Comparison of ENCODE assay signal across 8 mouse cellular contexts in genomic region chr8:4259125-4259804, GRCm38 (mm10). TPM values are rescaled to one million over a fixed set of nuclear protein-coding genes. Genes with fewer than 3 reads are reported as not detected.
DNase-seq lines count a peak whose midpoint lies in the region; ATAC-seq and TF ChIP-seq lines count a peak whose summit lies in the region.

TSS of gene Ctxn1 (minus strand) at chr8:4259274.

- H3K4me1 ChIP-seq in ES-Bruce4 (ENCODE audit: control insufficient read depth, insufficient read depth, low read length) = peaks cover 1% of the 10 kb centered on the region
- peaks cover 28% of the 10 kb centered on the region for H3K4me1 ChIP-seq in forebrain, embryonic 13.5 days
- H3K4me1 ChIP-seq in heart, postnatal 0 days (ENCODE audit: control insufficient read depth, insufficient read depth) = peaks cover 5% of the 10 kb centered on the region
- H3K4me1 ChIP-seq in liver, postnatal 0 days (ENCODE audit: insufficient read depth) = peaks cover 16% of the 10 kb centered on the region
- peaks cover 26% of the 10 kb centered on the region for H3K4me1 ChIP-seq in neural tube, embryonic 14.5 days (ENCODE audit: control insufficient read depth, insufficient read depth, low read length)

- H3K9ac ChIP-seq in ES-Bruce4 (ENCODE audit: low read depth, poor library complexity, severe bottlenecking) = peak within 1 kb of the TSS; percentile 51
- H3K9ac ChIP-seq in forebrain, embryonic 13.5 days = peak within 1 kb of the TSS; percentile 96
- peak within 1 kb of the TSS; percentile 62 for H3K9ac ChIP-seq in heart, postnatal 0 days (replicated peaks; ENCODE audit: low read depth, low read length)
- peak within 1 kb of the TSS; percentile 62 for H3K9ac ChIP-seq in liver, postnatal 0 days (replicated peaks)
- peak within 1 kb of the TSS; percentile 97 for H3K9ac ChIP-seq in neural tube, embryonic 14.5 days (replicated peaks; ENCODE audit: low read depth, low read length)

- no peaks in the 10 kb centered on the region for H3K9me3 ChIP-seq in ES-Bruce4 (replicated peaks; ENCODE audit: control insufficient read depth, insufficient read depth, low read length, poor library complexity, severe bottlenecking)
- no peaks in the 10 kb centered on the region for H3K9me3 ChIP-seq in forebrain, embryonic 13.5 days (replicated peaks)
- no peaks in the 10 kb centered on the region for H3K9me3 ChIP-seq in heart, postnatal 0 days (replicated peaks; ENCODE audit: control insufficient read depth, low read length)
- H3K9me3 ChIP-seq in liver, postnatal 0 days (ENCODE audit: low read length) = no peaks in the 10 kb centered on the region
- no peaks in the 10 kb centered on the region for H3K9me3 ChIP-seq in neural tube, embryonic 14.5 days (ENCODE audit: control insufficient read depth, low read length)

- DNase-seq in c-Kit-positive CD71-positive TER-119-positive erythroid progenitor cells, embryonic 14.5 days (ENCODE audit: low spot score) = peak; percentile 91
- DNase-seq in heart, postnatal 0 days (ENCODE audit: low spot score) = peak; percentile 84
- DNase-seq in kidney, postnatal 4 days = peak; percentile 98
- DNase-seq in liver, postnatal 0 days = peak; percentile 97
- DNase-seq in testis, postnatal 10 days (ENCODE audit: low spot score) = peak; percentile 99

- 6% methylated on average over 33 of the region's 33 CpGs for WGBS in forebrain, embryonic 13.5 days
- 5% methylated on average over 32 of the region's 33 CpGs for WGBS in heart, postnatal 0 days
- WGBS in liver, postnatal 0 days (ENCODE audit: insufficient replicate concordance) = 10% methylated on average over 29 of the region's 33 CpGs
- WGBS in neural tube, embryonic 14.5 days = 7% methylated on average over 27 of the region's 33 CpGs

- peak within 1 kb of the TSS; percentile 70 for H3K4me3 ChIP-seq in ES-Bruce4 (ENCODE audit: low read depth, low read length)
- H3K4me3 ChIP-seq in forebrain, embryonic 13.5 days = peak within 1 kb of the TSS; percentile 90
- peak within 1 kb of the TSS; percentile 66 for H3K4me3 ChIP-seq in heart, postnatal 0 days (ENCODE audit: low read depth, low read length)
- peak within 1 kb of the TSS; percentile 61 for H3K4me3 ChIP-seq in liver, postnatal 0 days (ENCODE audit: low read depth, low read length)
- peak within 1 kb of the TSS; percentile 87 for H3K4me3 ChIP-seq in neural tube, embryonic 14.5 days (ENCODE audit: low read depth, low read length)

- peak within 1 kb of the TSS; percentile 79 for H3K27ac ChIP-seq in ES-Bruce4 (ENCODE audit: insufficient read depth, low read length)
- H3K27ac ChIP-seq in forebrain, embryonic 13.5 days = peak within 1 kb of the TSS; percentile 97
- H3K27ac ChIP-seq in heart, postnatal 0 days (ENCODE audit: low read depth) = no peak within 1 kb of the TSS
- H3K27ac ChIP-seq in liver, postnatal 0 days (ENCODE audit: low read depth) = peak within 1 kb of the TSS; percentile 48; the same call in 1 of the 2 replicates
- H3K27ac ChIP-seq in neural tube, embryonic 14.5 days (ENCODE audit: low read depth, low read length) = peak within 1 kb of the TSS; percentile 94

- no peak for TF ChIP-seq CTCF in ES-Bruce4 (IDR thresholded peaks at IDR 0.05; ENCODE audit: low read depth, low read length)
- no peak for TF ChIP-seq CTCF in heart, postnatal 0 days (IDR thresholded peaks at IDR 0.05; ENCODE audit: low read depth)
- no peak for TF ChIP-seq CTCF in liver, postnatal 0 days (IDR thresholded peaks at IDR 0.05; ENCODE audit: low read depth)

- TF ChIP-seq POLR2A in ES-Bruce4 (IDR thresholded peaks at IDR 0.05; ENCODE audit: insufficient read depth, low read length) = no peak

- TF ChIP-seq EP300 in ES-Bruce4 (IDR thresholded peaks at IDR 0.05; ENCODE audit: insufficient read depth, low read depth, low read length) = no peak
- no peak for TF ChIP-seq EP300 in heart, postnatal 0 days (IDR thresholded peaks at IDR 0.05; ENCODE audit: low read depth)
- TF ChIP-seq EP300 in liver, postnatal 0 days (IDR thresholded peaks at IDR 0.05; ENCODE audit: low read depth) = no peak

- peaks cover 50% of the 10 kb centered on the region for H3K36me3 ChIP-seq in ES-Bruce4 (ENCODE audit: control insufficient read depth, insufficient read depth, low read length, poor library complexity, severe bottlenecking)
- peaks cover 77% of the 10 kb centered on the region for H3K36me3 ChIP-seq in forebrain, embryonic 13.5 days (ENCODE audit: poor library complexity, severe bottlenecking)
- H3K36me3 ChIP-seq in heart, postnatal 0 days (replicated peaks; ENCODE audit: control insufficient read depth, insufficient read depth, low read length) = peaks cover 67% of the 10 kb centered on the region
- H3K36me3 ChIP-seq in liver, postnatal 0 days (replicated peaks; ENCODE audit: insufficient read depth, low read length) = peaks cover 39% of the 10 kb centered on the region
- H3K36me3 ChIP-seq in neural tube, embryonic 14.5 days (ENCODE audit: control insufficient read depth, insufficient read depth, low read length) = peaks cover 27% of the 10 kb centered on the region

- peak within 1 kb of the TSS; percentile 75 for H3K4me2 ChIP-seq in forebrain, embryonic 13.5 days
- H3K4me2 ChIP-seq in heart, postnatal 0 days (ENCODE audit: low read depth, low read length) = peak within 1 kb of the TSS; percentile 97
- H3K4me2 ChIP-seq in liver, postnatal 0 days (ENCODE audit: low read depth, low read length) = peak within 1 kb of the TSS; percentile 100
- peak within 1 kb of the TSS; percentile 65 for H3K4me2 ChIP-seq in neural tube, embryonic 14.5 days (ENCODE audit: low read depth, low read length)

- ATAC-seq in forebrain, embryonic 13.5 days = peak; percentile 92
- peak; percentile 93 for ATAC-seq in heart, postnatal 0 days (ENCODE audit: insufficient read depth, low read depth)
- peak; percentile 93 for ATAC-seq in liver, postnatal 0 days
- ATAC-seq in neural tube, embryonic 14.5 days (ENCODE audit: low read depth) = peak; percentile 88

- H3K27me3 ChIP-seq in ES-Bruce4 (ENCODE audit: control insufficient read depth, insufficient read depth, low read length, poor library complexity, severe bottlenecking) = no peaks in the 10 kb centered on the region
- H3K27me3 ChIP-seq in forebrain, embryonic 13.5 days = no peaks in the 10 kb centered on the region
- no peaks in the 10 kb centered on the region for H3K27me3 ChIP-seq in heart, postnatal 0 days (ENCODE audit: control insufficient read depth, insufficient read depth, low read length)
- H3K27me3 ChIP-seq in liver, postnatal 0 days (ENCODE audit: insufficient read depth, low read length) = no peaks in the 10 kb centered on the region
- H3K27me3 ChIP-seq in neural tube, embryonic 14.5 days (ENCODE audit: control insufficient read depth, insufficient read depth, low read length) = no peaks in the 10 kb centered on the region

RNA-seq across cellular contexts. Expression of gene Ctxn1, which starts in this region (rescaled TPM):
- 21.6 and 25.0 TPM in 2 replicates for polyA plus RNA-seq in ES-Bruce4 (2011; ENCODE audit: insufficient read depth, insufficient read length, low read depth, missing spikeins)
- polyA plus RNA-seq in forebrain, embryonic 13.5 days (2015; fragmentation: Nextera tagmentation; extraction: Ambion mirVana) = 272 and 274 TPM in 2 replicates
- 10.4 and 12.5 TPM in 2 replicates for total RNA-seq in heart, postnatal 0 days (2014; rRNA removed; ENCODE audit: low replicate concordance)
- 13.2 and 13.7 TPM in 2 replicates for polyA plus RNA-seq in heart, postnatal 0 days (2015; fragmentation: Nextera tagmentation; extraction: Ambion mirVana)
- polyA plus RNA-seq in liver, postnatal 0 days (2015; fragmentation: Nextera tagmentation; extraction: Ambion mirVana) = 1.6 and 2.0 TPM in 2 replicates
- polyA plus RNA-seq in neural tube, embryonic 14.5 days (2014; fragmentation: Nextera tagmentation; extraction: Ambion mirVana) = 203 and 212 TPM in 2 replicates
